Mouse (Mus musculus): ENCODE measurements around the gene 1700011L22Rik. TPM values are rescaled to one million over a fixed set of nuclear protein-coding genes. Genes with fewer than 3 reads are reported as not detected.
A peak's percentile ranks its signal among the peaks of the same experiment; 100 is the strongest.

Gene 1700011L22Rik
- polyA plus RNA-seq, 1 experiment from 2014 or later: not detected

DNA sequence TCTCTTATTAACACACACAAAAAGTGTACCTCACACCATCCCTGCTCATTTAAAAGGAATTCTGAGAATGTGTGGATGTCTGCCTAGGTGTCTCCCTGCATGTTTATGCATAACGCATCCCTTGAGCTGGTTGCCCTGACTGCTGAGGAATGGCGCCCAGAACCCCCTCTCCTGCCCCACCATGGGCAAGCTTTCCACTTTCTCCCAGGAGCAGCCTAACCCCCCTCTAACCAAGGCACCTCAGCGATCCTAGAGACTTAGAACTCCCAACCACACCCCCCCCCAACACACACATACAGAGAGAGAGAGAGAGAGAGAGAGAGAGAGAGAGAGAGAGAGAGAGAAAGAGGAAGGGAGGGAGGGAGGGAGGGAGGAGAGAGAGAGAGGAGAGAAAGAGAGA, 40.2 kb downstream of the 1700011L22Rik start:
- H3K27ac ChIP-seq (ENCODE audit: low read length): no peak overlapping the region
- H3K4me1 ChIP-seq (ENCODE audit: control insufficient read depth, insufficient read depth, low read length): peaks cover 26% of the 10 kb centered on the region
- H3K4me2 ChIP-seq (ENCODE audit: low read length): no peak overlapping the region
- H3K27me3 ChIP-seq (ENCODE audit: control insufficient read depth, insufficient read depth, low read depth, low read length): no peaks in the 10 kb centered on the region
- 0 out of 2 replicates have a peak, but pooled peaks have one; percentile 3 for ATAC-seq
- H3K36me3 ChIP-seq (ENCODE audit: control insufficient read depth, insufficient read depth, low read length): no peaks in the 10 kb centered on the region
- no peaks in the 10 kb centered on the region for H3K9me3 ChIP-seq (replicated peaks; ENCODE audit: control insufficient read depth, low read length, poor library complexity, severe bottlenecking)
- H3K4me3 ChIP-seq (ENCODE audit: low read depth, low read length): no peak overlapping the region
- H3K9ac ChIP-seq (ENCODE audit: low read depth, low read length): no peak overlapping the region
- WGBS: 52% methylated on average over 3 of the region's 3 CpGs

DNA sequence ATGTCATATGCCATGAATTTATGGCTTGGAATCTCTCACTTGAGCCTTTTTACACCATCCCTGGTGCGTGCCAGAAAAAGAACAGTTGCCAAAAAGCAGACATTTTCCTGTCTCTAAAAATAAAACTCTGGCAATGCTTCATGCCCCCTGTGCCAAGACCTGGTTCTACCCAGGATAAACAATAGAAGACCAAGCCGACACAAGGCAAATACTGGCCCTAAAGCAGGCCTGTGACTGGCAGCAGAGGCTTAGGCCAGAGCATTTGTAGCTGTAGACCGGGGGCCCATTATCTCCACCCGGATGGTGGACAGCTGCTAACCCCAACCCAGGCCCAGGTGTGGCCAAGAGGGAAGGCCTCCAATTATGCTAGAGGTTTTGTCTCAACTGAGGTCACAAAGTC, 41.5 kb downstream of the 1700011L22Rik start:
- 85% methylated on average over 4 of the region's 4 CpGs for WGBS
- peaks cover 26% of the 10 kb centered on the region for H3K4me1 ChIP-seq (ENCODE audit: control insufficient read depth, insufficient read depth, low read length)
- no peak overlapping the region for H3K4me3 ChIP-seq (ENCODE audit: low read depth, low read length)
- H3K27ac ChIP-seq (ENCODE audit: low read length): 0 out of 2 replicates have a peak overlapping the region, but pooled peaks have one; percentile 22
- no peaks in the 10 kb centered on the region for H3K27me3 ChIP-seq (ENCODE audit: control insufficient read depth, insufficient read depth, low read depth, low read length)
- no peak for ATAC-seq
- no peaks in the 10 kb centered on the region for H3K9me3 ChIP-seq (replicated peaks; ENCODE audit: control insufficient read depth, low read length, poor library complexity, severe bottlenecking)
- no peaks in the 10 kb centered on the region for H3K36me3 ChIP-seq (ENCODE audit: control insufficient read depth, insufficient read depth, low read length)
- no peak overlapping the region for H3K9ac ChIP-seq (ENCODE audit: low read depth, low read length)
- no peak overlapping the region for H3K4me2 ChIP-seq (ENCODE audit: low read length)

DNA sequence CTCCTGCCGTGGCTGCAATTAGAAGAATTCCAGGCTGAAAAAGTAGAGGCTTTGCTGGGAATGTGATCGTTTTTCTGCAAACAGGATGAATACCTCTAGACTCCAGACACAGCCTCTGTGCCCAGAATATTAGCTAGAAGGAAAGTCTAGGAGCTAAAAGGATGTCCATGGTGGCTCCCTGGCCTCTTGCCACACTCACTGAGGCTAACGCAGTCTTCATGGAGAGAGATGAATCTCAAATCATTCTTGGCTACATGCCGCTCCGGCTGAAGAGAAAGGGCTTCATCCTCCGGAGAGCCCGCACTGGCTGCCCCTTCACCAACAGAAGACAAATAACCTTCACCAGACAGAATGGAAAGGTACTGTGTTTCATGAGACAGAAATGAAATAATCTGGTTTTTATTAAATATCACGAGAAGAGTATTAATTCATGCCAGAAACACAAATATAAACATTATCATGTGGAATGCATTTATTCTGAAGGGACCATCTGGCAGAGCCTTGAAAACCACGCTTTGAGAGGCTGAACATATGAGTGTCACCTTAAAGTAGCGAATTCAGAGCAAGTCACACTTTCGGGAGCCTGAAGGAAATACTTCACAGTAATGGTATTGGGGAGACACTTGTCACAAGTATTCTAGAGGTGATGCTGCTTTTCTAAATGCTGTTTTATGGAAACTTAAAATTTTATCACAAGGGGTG, 46.8 kb downstream of the 1700011L22Rik start:
- ATAC-seq: no peak
- WGBS: 70% methylated on average over 11 of the region's 11 CpGs
- no peaks in the 10 kb centered on the region for H3K9me3 ChIP-seq (replicated peaks; ENCODE audit: control insufficient read depth, low read length, poor library complexity, severe bottlenecking)
- no peaks in the 10 kb centered on the region for H3K36me3 ChIP-seq (ENCODE audit: control insufficient read depth, insufficient read depth, low read length)
- no peak overlapping the region for H3K27ac ChIP-seq (ENCODE audit: low read length)
- H3K4me2 ChIP-seq (ENCODE audit: low read length): no peak overlapping the region
- no peak overlapping the region for H3K4me3 ChIP-seq (ENCODE audit: low read depth, low read length)
- H3K4me1 ChIP-seq (ENCODE audit: control insufficient read depth, insufficient read depth, low read length): no peaks in the 10 kb centered on the region
- no peaks in the 10 kb centered on the region for H3K27me3 ChIP-seq (ENCODE audit: control insufficient read depth, insufficient read depth, low read depth, low read length)
- H3K9ac ChIP-seq (ENCODE audit: low read depth, low read length): no peak overlapping the region

DNA sequence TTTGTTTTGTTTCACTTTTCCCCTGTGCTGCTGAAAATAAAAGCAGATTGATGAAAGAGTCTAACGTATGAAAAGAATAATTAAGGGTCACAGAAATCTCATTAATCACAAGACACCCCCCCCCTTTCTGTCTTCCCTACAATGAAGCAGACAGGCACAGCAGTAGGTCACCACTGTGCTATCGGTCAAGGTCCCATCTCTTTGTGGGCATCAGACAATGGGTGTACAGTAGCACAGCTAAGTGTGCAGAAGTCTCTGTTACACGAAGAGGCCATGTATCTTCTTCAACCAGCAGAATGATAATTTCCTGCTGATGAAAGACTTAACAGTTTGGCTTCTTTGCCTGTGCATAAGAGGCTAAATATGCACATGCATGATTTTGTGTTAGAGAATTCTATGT, 49.7 kb downstream of the 1700011L22Rik start:
- Histone ChIP-seq H3K36me3 (ENCODE audit: control insufficient read depth, insufficient read depth, low read length) (no peaks in the 10 kb centered on the region), H3K27me3 (ENCODE audit: control insufficient read depth, insufficient read depth, low read depth, low read length) (no peaks in the 10 kb centered on the region), H3K9me3 (replicated peaks; ENCODE audit: control insufficient read depth, low read length, poor library complexity, severe bottlenecking) (no peaks in the 10 kb centered on the region), H3K4me1 (ENCODE audit: control insufficient read depth, insufficient read depth, low read length) (no peaks in the 10 kb centered on the region), H3K4me2 (ENCODE audit: low read length) (no peak overlapping the region), H3K4me3 (ENCODE audit: low read depth, low read length) (no peak overlapping the region), H3K27ac (ENCODE audit: low read length) (no peak overlapping the region), H3K9ac (ENCODE audit: low read depth, low read length) (no peak overlapping the region)
- ATAC-seq: no peak
- WGBS: 45% methylated on average over 3 of the region's 3 CpGs

DNA sequence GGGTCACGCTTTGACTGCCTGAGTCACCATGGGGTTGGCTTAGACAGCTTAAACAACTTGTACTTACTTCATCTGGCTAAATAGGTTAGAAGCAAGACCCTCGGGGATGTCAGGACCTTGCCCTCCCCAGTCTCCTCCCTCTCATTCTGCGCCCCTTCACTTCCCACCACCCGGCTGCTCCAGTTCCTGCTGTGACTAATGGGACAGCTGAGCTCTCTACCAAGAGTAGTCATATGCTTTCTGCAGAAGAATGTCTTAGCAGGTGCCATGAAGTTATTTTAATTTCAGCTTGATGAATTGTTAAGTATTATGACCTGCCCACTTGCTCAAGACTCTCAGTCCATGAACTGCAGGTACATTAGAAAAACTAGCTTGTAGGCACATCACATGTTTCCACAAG, 51.9 kb downstream of the 1700011L22Rik start:
- Histone ChIP-seq H3K9me3 (replicated peaks; ENCODE audit: control insufficient read depth, low read length, poor library complexity, severe bottlenecking) (no peaks in the 10 kb centered on the region), H3K4me1 (ENCODE audit: control insufficient read depth, insufficient read depth, low read length) (no peaks in the 10 kb centered on the region), H3K27me3 (ENCODE audit: control insufficient read depth, insufficient read depth, low read depth, low read length) (no peaks in the 10 kb centered on the region), H3K27ac (ENCODE audit: low read length) (no peak overlapping the region), H3K36me3 (ENCODE audit: control insufficient read depth, insufficient read depth, low read length) (peaks cover 6% of the 10 kb centered on the region), H3K4me2 (ENCODE audit: low read length) (no peak overlapping the region), H3K4me3 (ENCODE audit: low read depth, low read length) (no peak overlapping the region), H3K9ac (ENCODE audit: low read depth, low read length) (no peak overlapping the region)
- 88% methylated on average over 4 of the region's 4 CpGs for WGBS
- no peak for ATAC-seq

DNA sequence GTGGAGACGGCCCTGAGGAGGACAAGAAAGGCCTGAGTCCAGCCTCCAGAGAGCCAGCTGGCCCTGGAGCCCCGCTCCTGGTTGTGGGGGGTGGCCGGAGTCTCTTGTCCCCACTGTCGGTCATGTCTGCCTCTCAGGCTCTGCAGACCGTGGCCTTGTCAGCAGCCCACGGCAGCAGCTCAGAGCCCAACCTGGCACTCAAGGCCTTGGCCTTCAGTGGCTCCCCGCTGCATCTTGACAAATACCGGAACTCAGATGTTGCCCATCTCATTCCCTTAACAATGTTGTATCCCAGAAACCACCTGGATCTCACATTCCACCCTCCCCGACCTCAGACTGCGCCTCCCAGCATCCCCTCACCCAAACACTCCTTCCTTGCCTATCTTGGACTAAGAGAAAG, 58.3 kb downstream of the 1700011L22Rik start:
- WGBS: 93% methylated on average over 10 of the region's 10 CpGs
- Histone ChIP-seq H3K9ac (ENCODE audit: low read depth, low read length) (no peak overlapping the region), H3K36me3 (ENCODE audit: control insufficient read depth, insufficient read depth, low read length) (peaks cover 27% of the 10 kb centered on the region), H3K4me1 (ENCODE audit: control insufficient read depth, insufficient read depth, low read length) (no peaks in the 10 kb centered on the region), H3K4me3 (ENCODE audit: low read depth, low read length) (no peak overlapping the region), H3K9me3 (replicated peaks; ENCODE audit: control insufficient read depth, low read length, poor library complexity, severe bottlenecking) (no peaks in the 10 kb centered on the region), H3K4me2 (ENCODE audit: low read length) (no peak overlapping the region), H3K27me3 (ENCODE audit: control insufficient read depth, insufficient read depth, low read depth, low read length) (no peaks in the 10 kb centered on the region), H3K27ac (ENCODE audit: low read length) (no peak overlapping the region)
- ATAC-seq: no peak

DNA sequence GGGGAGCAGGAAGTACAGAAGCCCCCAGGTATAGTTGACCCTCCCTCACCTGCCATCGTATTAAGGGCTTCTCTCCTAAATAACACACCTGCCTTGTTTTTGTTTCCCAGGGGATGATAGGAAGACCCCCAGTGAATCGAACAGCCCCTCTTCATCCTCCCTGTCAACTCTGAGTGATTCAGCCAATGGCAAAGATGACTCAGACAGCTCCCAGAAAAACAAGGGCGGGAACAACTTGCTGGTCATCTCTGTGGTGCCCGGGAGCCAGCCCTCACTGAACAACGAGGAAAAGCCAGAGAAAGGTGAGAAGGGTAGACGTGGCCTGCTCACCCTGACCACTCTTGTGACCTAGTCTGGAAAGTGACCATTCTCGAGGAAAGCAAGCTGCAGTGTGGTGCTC, 62.9 kb downstream of the 1700011L22Rik start:
- Histone ChIP-seq H3K4me2 (ENCODE audit: low read length) (no peak overlapping the region), H3K27me3 (ENCODE audit: control insufficient read depth, insufficient read depth, low read depth, low read length) (no peaks in the 10 kb centered on the region), H3K4me1 (ENCODE audit: control insufficient read depth, insufficient read depth, low read length) (no peaks in the 10 kb centered on the region), H3K36me3 (ENCODE audit: control insufficient read depth, insufficient read depth, low read length) (peaks cover 34% of the 10 kb centered on the region), H3K9ac (ENCODE audit: low read depth, low read length) (no peak overlapping the region), H3K9me3 (replicated peaks; ENCODE audit: control insufficient read depth, low read length, poor library complexity, severe bottlenecking) (no peaks in the 10 kb centered on the region), H3K4me3 (ENCODE audit: low read depth, low read length) (no peak overlapping the region), H3K27ac (ENCODE audit: low read length) (no peak overlapping the region)
- 89% methylated on average over 7 of the region's 7 CpGs for whole genome bisulfite sequencing
- no peak for ATAC-seq

DNA sequence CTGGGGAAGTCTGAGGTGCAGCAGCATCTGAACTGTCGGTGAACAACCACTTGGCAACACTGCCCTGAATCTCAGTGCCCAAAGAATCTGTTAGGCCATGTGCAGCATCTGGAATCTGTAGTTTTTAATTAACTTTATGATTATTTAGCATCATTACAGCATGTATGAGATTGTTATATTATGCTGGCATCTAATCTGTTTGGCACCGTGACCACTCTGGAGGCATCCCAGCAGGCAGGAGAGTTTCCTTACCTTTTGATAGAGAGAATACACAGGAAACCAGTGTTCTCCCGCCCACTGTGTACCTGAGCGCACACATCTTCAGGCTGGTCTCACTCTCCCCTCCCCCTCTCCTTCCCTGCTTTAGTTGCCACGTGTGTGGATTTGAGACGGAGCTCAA, 68.7 kb downstream of the 1700011L22Rik start:
- peak; percentile 46; the same call in 1 of the 2 replicates for ATAC-seq
- H3K27ac ChIP-seq (ENCODE audit: low read length): no peak overlapping the region
- H3K9me3 ChIP-seq (replicated peaks; ENCODE audit: control insufficient read depth, low read length, poor library complexity, severe bottlenecking): no peaks in the 10 kb centered on the region
- H3K9ac ChIP-seq (ENCODE audit: low read depth, low read length): no peak overlapping the region
- 90% methylated on average over 6 of the region's 6 CpGs for WGBS
- no peak overlapping the region for H3K4me2 ChIP-seq (ENCODE audit: low read length)
- no peak overlapping the region for H3K4me3 ChIP-seq (ENCODE audit: low read depth, low read length)
- H3K4me1 ChIP-seq (ENCODE audit: control insufficient read depth, insufficient read depth, low read length): no peaks in the 10 kb centered on the region
- no peaks in the 10 kb centered on the region for H3K27me3 ChIP-seq (ENCODE audit: control insufficient read depth, insufficient read depth, low read depth, low read length)
- H3K36me3 ChIP-seq (ENCODE audit: control insufficient read depth, insufficient read depth, low read length): peaks cover 27% of the 10 kb centered on the region

DNA sequence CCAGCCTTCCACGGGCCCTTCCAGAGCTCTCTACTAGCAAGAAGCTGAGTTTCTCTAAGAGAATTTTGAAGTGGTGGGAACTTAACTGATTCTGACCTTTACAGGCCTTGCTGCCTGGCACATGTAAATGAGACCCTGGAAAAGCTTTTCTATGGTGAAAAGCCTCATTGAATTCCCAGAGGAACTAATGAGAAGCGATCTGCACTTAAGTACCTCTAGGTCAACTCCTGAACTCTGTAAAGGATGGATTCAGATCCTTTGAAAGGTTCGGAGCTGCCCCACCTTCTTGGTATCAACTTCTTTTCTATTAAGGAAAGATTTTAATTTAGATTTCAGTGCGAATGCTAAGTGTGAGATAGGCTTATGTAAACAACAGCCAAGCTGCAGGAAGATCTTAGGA, 72.4 kb downstream of the 1700011L22Rik start:
- Histone ChIP-seq H3K27ac (ENCODE audit: low read length) (no peak overlapping the region), H3K4me1 (ENCODE audit: control insufficient read depth, insufficient read depth, low read length) (no peaks in the 10 kb centered on the region; the same call in 1 of the 2 replicates), H3K9me3 (replicated peaks; ENCODE audit: control insufficient read depth, low read length, poor library complexity, severe bottlenecking) (no peaks in the 10 kb centered on the region), H3K36me3 (ENCODE audit: control insufficient read depth, insufficient read depth, low read length) (peaks cover 17% of the 10 kb centered on the region), H3K4me3 (ENCODE audit: low read depth, low read length) (no peak overlapping the region), H3K4me2 (ENCODE audit: low read length) (no peak overlapping the region), H3K27me3 (ENCODE audit: control insufficient read depth, insufficient read depth, low read depth, low read length) (no peaks in the 10 kb centered on the region), H3K9ac (ENCODE audit: low read depth, low read length) (no peak overlapping the region)
- ATAC-seq: no peak
- 63% methylated on average over 4 of the region's 4 CpGs for WGBS
